Mouse (Mus musculus) pancreas, adult 10 weeks (tissue): ENCODE measurements around the gene Lhx1. TPM values are rescaled to one million over a fixed set of nuclear protein-coding genes. Genes with fewer than 3 reads are reported as not detected.

Source experiments
- polyA plus RNA-seq: library from polyadenylated mRNA; stranded (reverse); fragments of 350-450 nt; fragmentation: Illumina TruSeq; extraction: RNeasy Lipid Tissue Mini Kit (QIAGEN cat#74804); gene quantifications from one replicate; pipeline ENCODE4 v1.2.3, GENCODE M21; 2015; ENCODE audit warnings: low read depth, low replicate concordance; ENCODE audit not compliant: insufficient read depth

Gene Lhx1
- not detected for polyA plus RNA-seq

GRCm38 (mm10) chr11:84525421-84526274 lies at the start of gene Lhx1:
Gene Lhx1, minus strand, starts transcription at chr11:84525535.

GRCm38 (mm10) chr11:84513171-84514116 lies 11.9 kb downstream of the Lhx1 start, which contains the start of gene Aatf:
Gene Aatf, minus strand, starts transcription at chr11:84513522.

Other genes starting within 250 kb of the Lhx1 start
- gene Aatf, start 12.0 kb downstream of the Lhx1 start, polyA plus RNA-seq, result 7.3 TPM